Mouse (Mus musculus) MEL (cell line): Measurements from ENCODE around the gene Slc9a4.

Experiments used
- CTCF ChIP-seq, 3 experiments: IDR thresholded peaks in 2 of 3; conservative IDR thresholded peaks in 1 of 3; 2 replicates each; pipeline ENCODE4 v1.5.1; 2011 to 2012; ENCODE audit warnings: low read length in 3 of 3, low read depth in 2 of 3, mild to moderate bottlenecking in 2 of 3, improper control_type of control experiment in 1 of 3, inconsistent platforms in 1 of 3, mixed read lengths in 1 of 3, moderate library complexity in 1 of 3; ENCODE audit not compliant: control insufficient read depth in 1 of 3, insufficient read depth in 1 of 3, poor library complexity in 1 of 3, severe bottlenecking in 1 of 3
- ELF1 ChIP-seq: IDR thresholded peaks from 2 replicates; pipeline ENCODE4 v1.6.1; 2014; ENCODE audit warnings: low read depth, mild to moderate bottlenecking, inconsistent platforms, low read length, improper control_type of control experiment, moderate library complexity
- MEF2A ChIP-seq: IDR thresholded peaks from 2 replicates; pipeline ENCODE4 v1.6.1; 2014; ENCODE audit warnings: low read depth, mild to moderate bottlenecking, inconsistent platforms, low read length, improper control_type of control experiment; ENCODE audit not compliant: poor library complexity, insufficient replicate concordance, severe bottlenecking; ENCODE audit errors: extremely low read depth
- POLR2A ChIP-seq, 2 experiments: IDR thresholded peaks; 2 replicates each; pipeline ENCODE4 v1.6.1; 2011 to 2012; ENCODE audit warnings: low read length in 2 of 2, mild to moderate bottlenecking in 2 of 2, control low read depth in 1 of 2, improper control_type of control experiment in 1 of 2, low read depth in 1 of 2, moderate library complexity in 1 of 2; ENCODE audit not compliant: control insufficient read depth in 1 of 2, insufficient read depth in 1 of 2, poor library complexity in 1 of 2
- RAD21 ChIP-seq: IDR thresholded peaks from 2 replicates; pipeline ENCODE4 v1.6.1; 2011; ENCODE audit warnings: mild to moderate bottlenecking, low read depth, low read length, improper control_type of control experiment
- SIN3A ChIP-seq: IDR thresholded peaks from 2 replicates; pipeline ENCODE4 v1.6.1; 2012; ENCODE audit warnings: low read length, improper control_type of control experiment, inconsistent platforms
- USF1 ChIP-seq: IDR thresholded peaks from 2 replicates; pipeline ENCODE4 v1.6.1; 2014; ENCODE audit warnings: low read depth, mild to moderate bottlenecking, inconsistent platforms, low read length, improper control_type of control experiment, moderate library complexity
- ZKSCAN1 ChIP-seq: IDR thresholded peaks from 2 replicates; pipeline ENCODE4 v1.6.1; 2012; ENCODE audit warnings: low read depth, mild to moderate bottlenecking, inconsistent platforms, low read length, improper control_type of control experiment, moderate library complexity
- ZNF384 ChIP-seq: IDR thresholded peaks from 2 replicates; pipeline ENCODE4 v1.6.1; 2012; ENCODE audit warnings: low read depth, mild to moderate bottlenecking, inconsistent platforms, low read length, improper control_type of control experiment

- no peak for TF ChIP-seq ZNF384
- no peak for TF ChIP-seq ELF1
- TF ChIP-seq POLR2A (IDR thresholded peaks at IDR 0.05; ENCODE audit: control insufficient read depth in 1 of 2, insufficient read depth in 1 of 2, low read depth in 1 of 2, low read length in 2 of 2, poor library complexity in 1 of 2), result no peak
- TF ChIP-seq SIN3A, result no peak
- no peak for TF ChIP-seq ZKSCAN1
- no peak for TF ChIP-seq CTCF (IDR thresholded peaks at IDR 0.05 in 2 of 3, conservative IDR thresholded peaks at IDR 0.05 in 1 of 3; ENCODE audit: control insufficient read depth in 1 of 3, insufficient read depth in 1 of 3, low read depth in 2 of 3, low read length in 3 of 3, poor library complexity in 1 of 3, severe bottlenecking in 1 of 3)
- no peak for TF ChIP-seq MEF2A
- no peak for TF ChIP-seq RAD21
- no peak for TF ChIP-seq USF1
Measured at GRCm38 (mm10) chr1:40580269-40580668, 388 bp downstream of the Slc9a4 start.
